Mouse (Mus musculus) C2C12 (cell line): ENCODE measurements at regions not wholly inside any gene's neighbourhood (a gene's known extent, or its start where the extent isn't known, plus 50 kb on each side); places are given as distances from the start of the nearest gene placed in this dataset.

Source experiments
- H3K27me3 ChIP-seq: one replicate; pipeline ENCODE4 v1.6.1; 2011; ENCODE audit not compliant: control insufficient read depth, insufficient read depth, insufficient read length
- H3K36me3 ChIP-seq: one replicate; pipeline ENCODE4 v1.6.1; 2011; ENCODE audit not compliant: control insufficient read depth, insufficient read depth
- H3K4me3 ChIP-seq: one replicate; pipeline ENCODE4 v1.5.1; 2011; ENCODE audit warnings: mild to moderate bottlenecking, control low read depth; ENCODE audit not compliant: poor library complexity, insufficient read depth, severe bottlenecking
- H3K79me2 ChIP-seq: one replicate; pipeline ENCODE4 v1.6.1; 2011; ENCODE audit not compliant: control insufficient read depth, insufficient read depth
- H3K79me3 ChIP-seq: one replicate; pipeline ENCODE4 v1.6.1; 2011; ENCODE audit warnings: low read depth, control low read depth
- H3ac ChIP-seq: one replicate; pipeline ENCODE3; 2011; ENCODE audit warnings: low read depth; ENCODE audit not compliant: control insufficient read depth, insufficient read length
- CEBPB ChIP-seq: IDR thresholded peaks from one replicate; pipeline ENCODE4 v1.6.1; 2011; ENCODE audit warnings: low read depth, mild to moderate bottlenecking, control low read depth, moderate library complexity
- CTCF ChIP-seq: IDR thresholded peaks from one replicate; pipeline ENCODE4 v1.5.1; 2011; ENCODE audit not compliant: control insufficient read depth, insufficient read depth, insufficient read length
- FOSL1 ChIP-seq: IDR thresholded peaks from one replicate; pipeline ENCODE4 v1.8.0; 2011; ENCODE audit warnings: mild to moderate bottlenecking, low read length; ENCODE audit not compliant: poor library complexity, insufficient read depth, severe bottlenecking
- MAX ChIP-seq: IDR thresholded peaks from one replicate; pipeline ENCODE4 v1.6.1; 2011; ENCODE audit warnings: mild to moderate bottlenecking, control low read depth
- MYOD1 ChIP-seq: IDR thresholded peaks from one replicate; pipeline ENCODE4 v1.6.1; 2011; ENCODE audit warnings: low read depth; ENCODE audit not compliant: control insufficient read depth, insufficient read length
- MYOG ChIP-seq: IDR thresholded peaks from one replicate; pipeline ENCODE4 v1.6.1; 2011; ENCODE audit not compliant: control insufficient read depth, insufficient read length; ENCODE audit errors: extremely low read depth
- USF1 ChIP-seq: IDR thresholded peaks from one replicate; pipeline ENCODE4 v1.6.1; 2011; ENCODE audit warnings: low read depth, mild to moderate bottlenecking, control low read depth, moderate library complexity

- Histone ChIP-seq H3K4me3 (no peak overlapping the region), H3K79me2 (no peaks in the 10 kb centered on the region), H3K27me3 (no peaks in the 10 kb centered on the region), H3ac (no peak overlapping the region), H3K79me3 (no peaks in the 10 kb centered on the region), H3K36me3 (no peaks in the 10 kb centered on the region)
- TF ChIP-seq CEBPB, result no peak
- TF ChIP-seq MAX, result no peak
- no peak for TF ChIP-seq CTCF
- TF ChIP-seq FOSL1, result no peak
- TF ChIP-seq MYOD1, result no peak
- no peak for TF ChIP-seq MYOG
- TF ChIP-seq USF1, result no peak
Observed at GRCm38 (mm10) chr6:59556668-59557310, 130.7 kb upstream of the Gprin3 start.

DNA sequence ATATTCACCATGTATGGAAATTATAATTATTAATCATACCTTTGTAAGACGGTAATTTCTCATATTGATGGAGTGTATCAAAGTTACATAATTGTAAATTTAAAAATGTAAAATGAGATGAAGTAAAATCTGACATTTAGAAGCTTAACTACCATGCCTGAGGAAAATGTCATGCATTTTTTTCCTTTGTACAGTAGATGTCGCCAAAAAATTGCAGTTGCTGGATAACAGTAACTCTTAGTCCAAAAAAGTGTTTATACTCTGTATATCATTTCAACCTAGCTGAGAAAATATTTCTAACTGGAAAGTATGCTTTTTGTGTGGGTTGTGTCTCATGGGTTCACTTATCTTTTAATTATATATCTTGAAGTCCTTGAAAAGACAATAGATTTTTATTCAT lies 110.9 kb upstream of the Gprin3 start:
- H3K79me2 ChIP-seq, result no peaks in the 10 kb centered on the region
- H3K4me3 ChIP-seq, result no peak overlapping the region
- H3K36me3 ChIP-seq, result no peaks in the 10 kb centered on the region
- no peaks in the 10 kb centered on the region for H3K79me3 ChIP-seq
- TF ChIP-seq FOSL1, result no peak
- no peak for TF ChIP-seq USF1
- no peak for TF ChIP-seq MAX
- no peak for TF ChIP-seq CEBPB
- no peak for TF ChIP-seq CTCF
- no peak for TF ChIP-seq MYOG
- TF ChIP-seq MYOD1, result no peak
- no peaks in the 10 kb centered on the region for H3K27me3 ChIP-seq
- H3ac ChIP-seq, result no peak overlapping the region

GRCm38 (mm10) chr6:59524940-59525265 lies 98.8 kb upstream of the Gprin3 start:
- Histone ChIP-seq H3K36me3 (no peaks in the 10 kb centered on the region), H3K4me3 (no peak overlapping the region), H3K79me2 (no peaks in the 10 kb centered on the region), H3ac (no peak overlapping the region), H3K79me3 (no peaks in the 10 kb centered on the region), H3K27me3 (no peaks in the 10 kb centered on the region)
- TF ChIP-seq CEBPB (no peak), USF1 (no peak), MAX (no peak), MYOD1 (no peak), CTCF (no peak), FOSL1 (no peak), MYOG (no peak)

- TF ChIP-seq FOSL1, result no peak
- H3K79me3 ChIP-seq, result no peaks in the 10 kb centered on the region
- no peaks in the 10 kb centered on the region for H3K27me3 ChIP-seq
Observed at GRCm38 (mm10) chr6:59524095-59524939, 98.2 kb upstream of the Gprin3 start.

DNA sequence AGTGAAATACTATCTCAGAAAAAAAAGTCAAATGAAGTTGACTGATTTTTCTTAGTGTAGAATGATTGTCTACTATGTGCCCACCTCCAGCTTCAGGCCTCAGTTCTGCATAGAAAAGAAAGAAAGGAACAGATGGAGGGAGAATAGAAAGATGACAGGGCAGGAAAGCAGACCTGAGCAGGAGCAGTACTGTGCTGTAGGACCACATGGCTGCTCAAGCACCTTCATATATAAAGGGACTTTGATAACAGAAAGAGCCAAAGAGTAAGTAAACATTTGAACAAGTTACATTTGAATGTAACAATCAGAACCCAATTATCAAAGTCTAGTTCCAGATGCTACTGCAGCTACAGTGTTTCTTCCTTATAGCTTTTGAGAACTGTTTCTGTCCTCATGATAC lies 96.9 kb upstream of the Gprin3 start:
- TF ChIP-seq MAX, result no peak
- no peak for TF ChIP-seq USF1
- TF ChIP-seq FOSL1, result no peak
- TF ChIP-seq MYOG, result no peak
- TF ChIP-seq CEBPB, result no peak
- no peaks in the 10 kb centered on the region for H3K79me3 ChIP-seq

More at GRCm38 (mm10) chr6:59524095-59524939, 98.2 kb upstream of the Gprin3 start:
- H3K4me3 ChIP-seq, result no peak overlapping the region
- H3ac ChIP-seq, result no peak overlapping the region
- H3K79me2 ChIP-seq, result no peaks in the 10 kb centered on the region
- no peaks in the 10 kb centered on the region for H3K36me3 ChIP-seq

GRCm38 (mm10) chr6:59500818-59501217 lies 74.7 kb upstream of the Gprin3 start:
- H3K36me3 ChIP-seq, result no peaks in the 10 kb centered on the region
- H3K4me3 ChIP-seq, result no peak overlapping the region
- H3K79me2 ChIP-seq, result no peaks in the 10 kb centered on the region
- no peaks in the 10 kb centered on the region for H3K79me3 ChIP-seq
- TF ChIP-seq MAX (no peak), CEBPB (no peak), CTCF (no peak), MYOG (no peak), MYOD1 (no peak), USF1 (no peak), FOSL1 (no peak)
- no peak overlapping the region for H3ac ChIP-seq
- no peaks in the 10 kb centered on the region for H3K27me3 ChIP-seq

More for the DNA sequence above, 96.9 kb upstream of the Gprin3 start:
- Histone ChIP-seq H3K4me3 (no peak overlapping the region), H3K27me3 (no peaks in the 10 kb centered on the region), H3K36me3 (no peaks in the 10 kb centered on the region), H3ac (no peak overlapping the region), H3K79me2 (no peaks in the 10 kb centered on the region)
